In the genomic region with DNA sequence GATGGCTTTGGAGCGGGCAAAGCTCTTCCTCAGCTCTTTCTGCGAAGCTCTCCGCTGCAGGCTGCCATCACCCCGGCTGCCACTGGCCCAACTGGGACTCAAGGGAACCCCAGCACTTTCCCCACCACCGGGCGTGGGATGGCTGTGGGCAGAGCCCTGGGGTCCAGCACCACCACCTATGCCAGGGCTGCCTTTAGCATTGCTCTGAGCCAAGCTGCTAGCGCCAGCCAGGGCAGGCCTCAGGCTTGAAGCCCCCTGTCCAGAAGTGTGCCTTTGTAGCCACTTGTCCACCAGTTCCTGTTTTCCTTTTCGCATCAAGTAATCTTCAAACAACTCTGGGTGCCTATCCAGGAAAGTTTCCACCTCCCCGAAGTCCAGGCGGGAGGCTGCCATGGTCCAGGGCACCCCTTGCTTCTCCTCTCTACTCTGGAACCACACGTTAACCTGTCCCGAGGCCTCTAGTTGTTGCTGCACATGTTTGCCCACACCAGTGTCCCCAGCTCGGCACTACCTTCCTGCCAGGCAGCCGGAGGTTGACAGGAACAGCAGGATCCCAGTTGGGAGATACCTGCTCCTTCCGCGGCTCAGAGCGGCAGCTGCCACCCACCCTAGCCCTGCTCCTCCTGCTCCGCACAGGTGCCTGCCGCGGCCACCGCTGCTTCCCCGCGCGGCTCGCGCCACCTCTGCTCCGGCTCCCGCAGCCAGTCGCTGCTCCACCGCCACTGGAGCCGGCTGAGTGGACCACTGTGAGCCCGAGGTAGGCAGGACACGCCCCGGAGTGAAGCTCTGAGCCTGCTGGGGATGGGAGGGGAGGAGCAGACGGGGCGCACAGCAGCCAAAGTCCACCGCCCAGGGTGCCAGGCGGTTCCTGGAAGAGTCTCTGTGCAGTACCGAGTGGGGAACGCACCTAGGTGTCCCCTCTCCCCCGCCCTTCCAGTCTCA, we compare ENCODE assay signal across 8 mouse cellular contexts. TPM values are rescaled to one million over a fixed set of nuclear protein-coding genes. Genes with fewer than 3 reads are reported as not detected.
A peak's percentile ranks its signal among the peaks of the same experiment; 100 is the strongest.
DNase-seq lines count a peak whose midpoint lies in the region; ATAC-seq lines count a peak whose summit lies in the region.

Pde11a (minus strand) TSS at position 560 of the 942 bp plus-strand sequence.

- no peaks in the 10 kb centered on the region for H3K36me3 ChIP-seq in stomach, embryonic 14.5 days (ENCODE audit: control insufficient read depth, insufficient read depth, low read length)

- no peaks in the 10 kb centered on the region for H3K9me3 ChIP-seq in stomach, embryonic 14.5 days (ENCODE audit: control insufficient read depth, low read depth, low read length)

- 17% methylated on average over 41 of the region's 41 CpGs for WGBS in stomach, embryonic 14.5 days

- no peak within 1 kb of the TSS for H3K27ac ChIP-seq in stomach, embryonic 14.5 days (ENCODE audit: low read length)

- peak within 1 kb of the TSS; percentile 89 for H3K4me2 ChIP-seq in stomach, embryonic 14.5 days (replicated peaks; ENCODE audit: low read depth, low read length)

- 0 out of 2 replicates have a peak, but pooled peaks cover 3% of the 10 kb centered on the region for H3K4me1 ChIP-seq in stomach, embryonic 14.5 days (ENCODE audit: control insufficient read depth, insufficient read depth, low read length)

- no peaks in the 10 kb centered on the region for H3K27me3 ChIP-seq in stomach, embryonic 14.5 days (ENCODE audit: control insufficient read depth, insufficient read depth, low read length)

- peak; percentile 79 for ATAC-seq in stomach, embryonic 14.5 days (ENCODE audit: insufficient number of reproducible peaks, insufficient read depth, low FRiP score, low read depth)

- no peak within 1 kb of the TSS; the same call in 1 of the 2 replicates for H3K9ac ChIP-seq in stomach, embryonic 14.5 days (replicated peaks; ENCODE audit: low read depth, low read length)

- peak; percentile 11 for DNase-seq in right cerebral cortex, adult 18-20 months
- no peak for DNase-seq in right cerebral cortex, postnatal 10 days (ENCODE audit: low spot score in 2 of 2)
- DNase-seq in embryo, embryonic 11 days: peak; percentile 60
- peak; percentile 2 to 9 for DNase-seq in heart, postnatal 36 days
- DNase-seq in kidney, postnatal 4 days: peak; percentile 69 to 84
- DNase-seq in lung, postnatal 36 days: peak; percentile 14
- DNase-seq in gastrocnemius, postnatal 14 days: no peak

- intact Hi-C loops in heart, postnatal 36 days (cut with DNase I): no loop called here
- intact Hi-C loops in gastrocnemius, postnatal 14 days (cut with DNase I; ENCODE audit: low total_unique reads): no loop called here

- H3K4me3 ChIP-seq in stomach, embryonic 14.5 days (ENCODE audit: low read depth, low read length): peak within 1 kb of the TSS; percentile 42

RNA-seq across cellular contexts. Expression of gene Pde11a, which starts in this region (rescaled TPM):
- under 1 TPM; 0.42 to 0.76 TPM for total RNA-seq in heart, postnatal 36 days (2021)
- 0.12 and 0.46 TPM in 2 replicates for polyA plus RNA-seq in stomach, embryonic 14.5 days (2014; fragmentation: Nextera tagmentation; extraction: Ambion mirVana)
- under 1 TPM; 0.07 to 0.14 TPM for total RNA-seq in gastrocnemius, postnatal 14 days (2021)

Comparison
In these comparisons a context has a peak if more than half of its experiments do, and no peak if none do; other contexts are left out.
1. DNase-seq: peak in right cerebral cortex, adult 18-20 months (single experiment), embryo, embryonic 11 days (single experiment), kidney, postnatal 4 days (2 of 2) and lung, postnatal 36 days (single experiment); none in right cerebral cortex, postnatal 10 days (0 of 2) and gastrocnemius, postnatal 14 days (single experiment).
2. Peak in DNase-seq in heart, postnatal 36 days; RNA of the gene not detected or under 1 TPM.
3. Peak in ATAC-seq, H3K4me3 ChIP-seq and H3K4me2 ChIP-seq in stomach, embryonic 14.5 days; RNA of the gene not detected or under 1 TPM.